Mouse (Mus musculus): ENCODE measurements around the gene Tgif1.

- no peak for TF ChIP-seq CTCF (IDR thresholded peaks at IDR 0.05; ENCODE audit: low read depth, low read length)
- no peak for TF ChIP-seq POLR2A (IDR thresholded peaks at IDR 0.05; ENCODE audit: extremely low read depth, insufficient read depth, low read length)
These were observed 51.3 kb downstream of the Tgif1 start for GRCm38 (mm10) chr17:70802022-70802421.

Data from liver, adult 2 months (tissue).